Mouse (Mus musculus) stomach, embryonic 14.5 days (tissue): ENCODE results near the gene Phgr1. TPM values are rescaled to one million over a fixed set of nuclear protein-coding genes. Genes with fewer than 3 reads are reported as not detected.

Experiments
- ATAC-seq: fragments of 200-750 bp; cut with Nextera tagmentation; 2 replicates; pipeline ENCODE4 v1.8.0; 2017; ENCODE audit warnings: low read depth, moderate TSS enrichment; ENCODE audit not compliant: insufficient number of reproducible peaks, insufficient read depth, low FRiP score
- H3K27ac ChIP-seq: fragments of 300-500 bp; sonication (generic); 2 replicates; pipeline ENCODE4 v1.5.1; 2014; ENCODE audit warnings: mild to moderate bottlenecking, low read length, moderate library complexity, mixed read lengths
- H3K27me3 ChIP-seq: fragments of 300-500 bp; sonication (generic); 2 replicates; pipeline ENCODE4 v1.6.1; 2014; ENCODE audit warnings: low read length, control low read depth, mixed read lengths; ENCODE audit not compliant: control insufficient read depth, insufficient read depth
- H3K36me3 ChIP-seq: fragments of 300-500 bp; sonication (generic); 2 replicates; pipeline ENCODE4 v1.6.1; 2014; ENCODE audit warnings: mild to moderate bottlenecking, control low read depth, low read length, moderate library complexity, mixed read lengths; ENCODE audit not compliant: control insufficient read depth, insufficient read depth
- H3K4me1 ChIP-seq: fragments of 300-500 bp; sonication (generic); 2 replicates; pipeline ENCODE4 v1.6.1; 2014; ENCODE audit warnings: low read length, control low read depth, mixed read lengths; ENCODE audit not compliant: control insufficient read depth, insufficient read depth
- H3K4me2 ChIP-seq: fragments of 300-500 bp; sonication (generic); replicated peaks from 2 replicates; pipeline ENCODE4 v1.6.1; 2014; ENCODE audit warnings: low read depth, low read length, control low read depth
- H3K4me3 ChIP-seq: fragments of 300-500 bp; sonication (generic); 2 replicates; pipeline ENCODE4 v1.5.1; 2014; ENCODE audit warnings: low read depth, low read length, control low read depth
- H3K9ac ChIP-seq: fragments of 300-500 bp; sonication (generic); replicated peaks from 2 replicates; pipeline ENCODE4 v1.6.1; 2014; ENCODE audit warnings: low read depth, mild to moderate bottlenecking, control low read depth, low read length, moderate library complexity, mixed read lengths
- H3K9me3 ChIP-seq: fragments of 300-500 bp; sonication (generic); 2 replicates; pipeline ENCODE4 v1.6.1; 2016; ENCODE audit warnings: low read depth, low read length, control low read depth; ENCODE audit not compliant: control insufficient read depth
- WGBS: fragments of 180-500 bp; shearing (Covaris S2); extraction: QIAGEN DNeasy Blood & Tissue Kit; methylation state at CpG from one replicate; pipeline ENCODE4 v1.1.7; 2014; 5-methylcytosine and 5-hydroxymethylcytosine counted together
- polyA plus RNA-seq: library from polyadenylated mRNA; unstranded; fragments of >200 nt; fragmentation: Nextera tagmentation; extraction: Ambion mirVana; gene quantifications from 2 replicates; pipeline ENCODE4 v1.2.1, GENCODE M21; 2014

The Phgr1 gene
- polyA plus RNA-seq, 1 experiment from 2014 or later, result 24.8 TPM

GRCm38 (mm10) chr2:118730622-118730915 is 42.0 kb upstream of the Phgr1 start:
- Histone ChIP-seq H3K9ac (no peak overlapping the region), H3K36me3 (no peaks in the 10 kb centered on the region), H3K9me3 (no peaks in the 10 kb centered on the region), H3K4me1 (peaks cover 21% of the 10 kb centered on the region), H3K4me3 (no peak overlapping the region), H3K4me2 (no peak overlapping the region), H3K27ac (no peak overlapping the region), H3K27me3 (no peaks in the 10 kb centered on the region)
- WGBS, result 10% methylated on average over 3 of the region's 3 CpGs
- ATAC-seq, result peak; percentile 19; the same call in 1 of the 2 replicates

DNA sequence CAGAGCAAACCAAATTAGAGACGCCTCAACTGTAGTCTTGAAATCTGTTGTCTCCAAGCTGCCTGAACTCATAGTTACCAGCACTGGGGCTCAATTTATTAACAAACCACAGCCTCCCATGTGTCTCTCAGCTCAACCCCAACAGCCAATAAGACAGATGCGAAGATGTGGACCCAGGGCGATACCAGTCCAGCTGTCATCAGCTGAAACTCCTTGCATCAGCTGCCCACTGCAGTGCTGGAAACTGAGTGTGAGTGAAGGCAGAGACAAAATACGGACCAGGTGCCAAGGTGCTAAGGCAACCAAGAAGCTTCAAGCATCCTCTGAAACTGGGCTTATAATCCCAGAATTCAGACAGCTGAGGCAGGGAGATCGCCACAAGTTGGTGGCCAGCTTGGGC is 40.6 kb upstream of the Phgr1 start:
- H3K9ac ChIP-seq, result no peak overlapping the region
- H3K4me1 ChIP-seq, result peaks cover 21% of the 10 kb centered on the region
- H3K27ac ChIP-seq, result no peak overlapping the region
- WGBS, result 82% methylated on average over 5 of the region's 5 CpGs
- no peak overlapping the region for H3K4me2 ChIP-seq
- H3K9me3 ChIP-seq, result no peaks in the 10 kb centered on the region
- H3K4me3 ChIP-seq, result no peak overlapping the region
- H3K36me3 ChIP-seq, result no peaks in the 10 kb centered on the region
- ATAC-seq, result no peak
- no peaks in the 10 kb centered on the region for H3K27me3 ChIP-seq

- WGBS, result 64% methylated on average over 5 of the region's 5 CpGs
- H3K9me3 ChIP-seq, result no peaks in the 10 kb centered on the region
- no peaks in the 10 kb centered on the region for H3K27me3 ChIP-seq
These were observed 39.2 kb upstream of the Phgr1 start for GRCm38 (mm10) chr2:118733341-118733740.

DNA sequence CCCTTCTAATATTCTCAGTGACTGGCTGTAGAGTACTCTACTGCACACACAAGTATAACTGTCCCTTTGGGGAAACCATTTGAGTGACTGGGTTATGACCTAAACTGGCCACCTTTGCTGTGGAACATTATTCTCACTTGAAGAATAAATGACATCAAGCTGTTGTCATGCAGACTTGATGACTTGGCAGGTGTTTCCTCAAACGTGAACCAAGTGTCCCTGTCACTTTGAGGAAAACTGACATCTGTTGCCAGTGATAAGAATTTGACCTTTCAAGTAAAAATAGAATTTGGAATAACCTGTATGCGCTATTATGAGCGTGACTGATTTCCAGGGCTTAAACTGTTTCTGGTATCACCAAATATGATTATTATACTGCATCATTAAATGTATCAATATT is 32.2 kb upstream of the Phgr1 start:
- Histone ChIP-seq H3K4me1 (peaks cover 3% of the 10 kb centered on the region; the same call in 1 of the 2 replicates), H3K9me3 (no peaks in the 10 kb centered on the region), H3K36me3 (no peaks in the 10 kb centered on the region), H3K4me2 (no peak overlapping the region), H3K27ac (no peak overlapping the region), H3K27me3 (0 out of 2 replicates have a peak, but pooled peaks cover 2% of the 10 kb centered on the region), H3K9ac (no peak overlapping the region), H3K4me3 (no peak overlapping the region)
- WGBS, result 60% methylated on average over 3 of the region's 3 CpGs
- ATAC-seq, result no peak

More at GRCm38 (mm10) chr2:118733341-118733740, 39.2 kb upstream of the Phgr1 start:
- Histone ChIP-seq H3K4me2 (no peak overlapping the region), H3K4me1 (peaks cover 13% of the 10 kb centered on the region), H3K36me3 (no peaks in the 10 kb centered on the region), H3K4me3 (no peak overlapping the region), H3K27ac (no peak overlapping the region), H3K9ac (no peak overlapping the region)
- ATAC-seq, result no peak

- no peak overlapping the region for H3K9ac ChIP-seq
- 63% methylated on average over 9 of the region's 9 CpGs for WGBS
- H3K9me3 ChIP-seq, result no peaks in the 10 kb centered on the region
- H3K27ac ChIP-seq, result no peak overlapping the region
- peaks cover 3% of the 10 kb centered on the region; the same call in 1 of the 2 replicates for H3K4me1 ChIP-seq
- no peaks in the 10 kb centered on the region for H3K36me3 ChIP-seq
- H3K4me3 ChIP-seq, result no peak overlapping the region
- H3K27me3 ChIP-seq, result 0 out of 2 replicates have a peak, but pooled peaks cover 2% of the 10 kb centered on the region
- no peak overlapping the region for H3K4me2 ChIP-seq
- no peak for ATAC-seq
These were observed 31.4 kb upstream of the Phgr1 start for GRCm38 (mm10) chr2:118741183-118741582.

DNA sequence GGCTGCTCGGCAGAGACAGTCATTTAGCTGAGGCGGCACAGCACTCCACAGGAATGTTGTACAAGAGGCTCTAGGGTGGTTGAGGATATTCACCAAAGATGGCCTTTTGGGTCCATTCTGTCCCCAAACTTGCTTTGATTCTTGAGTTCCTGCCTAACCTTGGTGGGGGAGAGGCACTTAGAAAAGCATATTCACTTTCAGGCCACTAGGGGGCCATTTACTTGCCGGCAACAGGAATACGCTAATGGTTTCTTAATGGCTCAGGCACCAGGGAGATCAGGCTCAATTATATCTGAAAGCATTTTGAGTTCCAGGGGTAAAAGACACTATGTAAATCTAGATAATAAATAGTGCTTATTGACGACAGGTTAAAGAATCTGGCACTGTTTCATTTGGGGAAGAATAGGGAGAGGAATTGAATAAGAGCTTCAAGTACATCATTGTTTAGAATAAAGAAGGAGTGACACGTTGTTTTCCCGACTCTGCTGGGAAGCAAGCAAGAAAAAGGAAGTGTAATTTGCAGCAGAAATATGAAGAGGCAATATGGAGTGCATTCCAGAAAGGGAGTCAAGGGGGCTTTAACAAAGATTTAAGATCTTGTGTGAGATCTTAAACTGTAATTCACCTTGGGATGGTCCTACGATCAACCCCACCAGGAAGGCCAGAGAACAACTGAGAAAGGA is 29.2 kb upstream of the Phgr1 start:
- H3K4me3 ChIP-seq, result no peak overlapping the region
- no peaks in the 10 kb centered on the region for H3K36me3 ChIP-seq
- peaks cover 14% of the 10 kb centered on the region for H3K4me1 ChIP-seq
- H3K27me3 ChIP-seq, result 0 out of 2 replicates have a peak, but pooled peaks cover 2% of the 10 kb centered on the region
- no peaks in the 10 kb centered on the region for H3K9me3 ChIP-seq
- no peak for ATAC-seq
- WGBS, result 26% methylated on average over 8 of the region's 8 CpGs
- no peak overlapping the region for H3K9ac ChIP-seq
- no peak overlapping the region for H3K27ac ChIP-seq
- no peak overlapping the region for H3K4me2 ChIP-seq

- H3K36me3 ChIP-seq, result no peaks in the 10 kb centered on the region
- 15% methylated on average over 7 of the region's 7 CpGs for WGBS
- H3K9me3 ChIP-seq, result no peaks in the 10 kb centered on the region
- H3K9ac ChIP-seq, result no peak overlapping the region
- H3K27me3 ChIP-seq, result 0 out of 2 replicates have a peak, but pooled peaks cover 2% of the 10 kb centered on the region
- peaks cover 17% of the 10 kb centered on the region for H3K4me1 ChIP-seq
- ATAC-seq, result no peak
- no peak overlapping the region for H3K4me3 ChIP-seq
- no peak overlapping the region for H3K27ac ChIP-seq
- no peak overlapping the region for H3K4me2 ChIP-seq
These were observed 27.9 kb upstream of the Phgr1 start for GRCm38 (mm10) chr2:118744621-118745020.

- no peaks in the 10 kb centered on the region for H3K27me3 ChIP-seq
- no peak within 1 kb of the TSS for H3K27ac ChIP-seq
- WGBS, result under 1% methylated on average over 51 of the region's 57 CpGs
- peak within 1 kb of the TSS; percentile 69 for H3K4me3 ChIP-seq
- no peaks in the 10 kb centered on the region for H3K9me3 ChIP-seq
- peak within 1 kb of the TSS; percentile 89 for H3K4me2 ChIP-seq
- peak within 1 kb of the TSS; percentile 88 for H3K9ac ChIP-seq
- peaks cover 19% of the 10 kb centered on the region for H3K4me1 ChIP-seq
- H3K36me3 ChIP-seq, result no peaks in the 10 kb centered on the region
- ATAC-seq, result peak; percentile 85
These were observed 27.2 kb upstream of the Phgr1 start, which contains the start of gene Inafm2 for GRCm38 (mm10) chr2:118745232-118745884. Inafm2 (plus strand) TSS chr2:118745758.
